Mouse (Mus musculus) CH12.LX (cell line): ENCODE measurements at regions not wholly inside any gene's neighbourhood (a gene's known extent, or its start where the extent isn't known, plus 50 kb on each side); places are given as distances from the start of the nearest gene placed in this dataset.

Experiments used
- DNase-seq: peaks from one replicate; pipeline ENCODE4 v3.0.0-alpha.2; 2013; ENCODE audit errors: extremely low read depth
- H3K27ac ChIP-seq: 2 replicates; pipeline ENCODE4 v1.5.1; 2012; ENCODE audit warnings: low read depth, mild to moderate bottlenecking, control low read depth, moderate library complexity; ENCODE audit not compliant: insufficient read depth
- H3K27me3 ChIP-seq: replicated peaks from 2 replicates; pipeline ENCODE3; 2012; ENCODE audit warnings: inconsistent platforms
- H3K36me3 ChIP-seq, 2 experiments: replicated peaks in 1 of 2; 2 replicates each; pipeline versions ENCODE3 to v1.6.1; 2012; ENCODE audit warnings: inconsistent platforms in 1 of 2, low read length in 1 of 2, mild to moderate bottlenecking in 1 of 2, mixed read lengths in 1 of 2, moderate library complexity in 1 of 2; ENCODE audit not compliant: control insufficient read depth in 1 of 2, insufficient read depth in 1 of 2
- H3K4me1 ChIP-seq, 2 experiments: 2 replicates each; pipeline ENCODE4 v1.6.1; 2012; ENCODE audit warnings: inconsistent platforms in 1 of 2, moderate library complexity in 1 of 2; ENCODE audit not compliant: insufficient read depth in 2 of 2, control insufficient read depth in 1 of 2
- H3K4me2 ChIP-seq: 2 replicates; pipeline ENCODE4 v1.6.1; 2012; ENCODE audit warnings: low read depth, mild to moderate bottlenecking, control low read depth; ENCODE audit not compliant: poor library complexity, insufficient read depth, severe bottlenecking
- H3K4me3 ChIP-seq, 3 experiments: fragments of 150-350 bp in 1 of 3; sonication (generic) in 1 of 3; replicated peaks in 1 of 3; 2 replicates each; pipeline versions ENCODE3 to v1.5.1; 2011 to 2012; ENCODE audit warnings: low read depth in 2 of 3, low read length in 2 of 3, mild to moderate bottlenecking in 2 of 3, moderate library complexity in 2 of 3, control low read depth in 1 of 3, improper control_type of control experiment in 1 of 3, inconsistent platforms in 1 of 3, mixed read lengths in 1 of 3; ENCODE audit not compliant: poor library complexity in 1 of 3
- H3K79me2 ChIP-seq: replicated peaks from 2 replicates; pipeline ENCODE4 v1.6.1; 2012; ENCODE audit warnings: mild to moderate bottlenecking, moderate library complexity; ENCODE audit not compliant: control insufficient read depth, poor library complexity, insufficient read depth, severe bottlenecking; ENCODE audit errors: extremely low read depth
- H3K9ac ChIP-seq: 2 replicates; pipeline ENCODE4 v1.6.1; 2012; ENCODE audit warnings: low read depth, mild to moderate bottlenecking, control low read depth, moderate library complexity; ENCODE audit not compliant: insufficient read depth
- H3K9me3 ChIP-seq: replicated peaks from 2 replicates; pipeline ENCODE3; 2012; ENCODE audit warnings: low read length, inconsistent platforms, mixed read lengths
- BHLHE40 ChIP-seq: IDR thresholded peaks from 2 replicates; pipeline ENCODE4 v1.6.1; 2011; ENCODE audit warnings: mild to moderate bottlenecking, low read depth, low read length, improper control_type of control experiment
- CHD1 ChIP-seq: IDR thresholded peaks from 2 replicates; pipeline ENCODE4 v1.6.1; 2012; ENCODE audit warnings: low read depth, low read length, improper control_type of control experiment, inconsistent platforms
- E2F4 ChIP-seq: IDR thresholded peaks from 2 replicates; pipeline ENCODE4 v1.6.1; 2011; ENCODE audit warnings: low read depth, low read length, improper control_type of control experiment; ENCODE audit not compliant: insufficient replicate concordance
- EP300 ChIP-seq: IDR thresholded peaks from 2 replicates; pipeline ENCODE4 v1.6.1; 2011; ENCODE audit warnings: low read length, improper control_type of control experiment
- GABPA ChIP-seq: IDR thresholded peaks from 2 replicates; pipeline ENCODE4 v1.6.1; 2012; ENCODE audit warnings: low read depth, low read length, improper control_type of control experiment, inconsistent platforms; ENCODE audit not compliant: insufficient replicate concordance
- HCFC1 ChIP-seq: IDR thresholded peaks from 2 replicates; pipeline ENCODE4 v1.6.1; 2012; ENCODE audit warnings: low read depth, mild to moderate bottlenecking, inconsistent platforms, low read length, improper control_type of control experiment
- JUN ChIP-seq: IDR thresholded peaks from 2 replicates; pipeline ENCODE4 v1.6.1; 2011; ENCODE audit warnings: low read depth, mild to moderate bottlenecking, low read length, improper control_type of control experiment, moderate library complexity; ENCODE audit not compliant: insufficient read depth
- MAFK ChIP-seq: IDR thresholded peaks from 2 replicates; pipeline ENCODE4 v1.6.1; 2011; ENCODE audit warnings: low read length, improper control_type of control experiment; ENCODE audit not compliant: insufficient replicate concordance
- MAX ChIP-seq: IDR thresholded peaks from 2 replicates; pipeline ENCODE4 v1.6.1; 2011; ENCODE audit warnings: low read length, improper control_type of control experiment
- MYC ChIP-seq: IDR thresholded peaks from 2 replicates; pipeline ENCODE4 v1.6.1; 2011; ENCODE audit warnings: low read depth, mild to moderate bottlenecking, improper control_type of control experiment, low read length
- PAX5 ChIP-seq: IDR thresholded peaks from 2 replicates; pipeline ENCODE4 v1.6.1; 2012; ENCODE audit warnings: low read length, inconsistent platforms, mixed read lengths
- POLR2AphosphoS2 ChIP-seq: IDR thresholded peaks from 2 replicates; pipeline ENCODE4 v1.6.1; 2011; ENCODE audit warnings: low read depth, low read length, improper control_type of control experiment
- RAD21 ChIP-seq: IDR thresholded peaks from 2 replicates; pipeline ENCODE4 v1.6.1; 2011; ENCODE audit warnings: low read depth, mild to moderate bottlenecking, low read length, improper control_type of control experiment, moderate library complexity
- RCOR1 ChIP-seq: conservative IDR thresholded peaks from 2 replicates; pipeline ENCODE4 v1.6.1; 2012; ENCODE audit warnings: low read depth, mild to moderate bottlenecking, inconsistent platforms, low read length, improper control_type of control experiment
- SMC3 ChIP-seq: IDR thresholded peaks from 2 replicates; pipeline ENCODE4 v1.6.1; 2011; ENCODE audit warnings: low read depth, low read length, improper control_type of control experiment
- TBP ChIP-seq: conservative IDR thresholded peaks from 2 replicates; pipeline ENCODE4 v1.6.1; 2011; ENCODE audit warnings: low read depth, low read length, improper control_type of control experiment
- TCF12 ChIP-seq: IDR thresholded peaks from 2 replicates; pipeline ENCODE4 v1.6.1; 2014; ENCODE audit warnings: low read depth, mild to moderate bottlenecking, inconsistent platforms, low read length, improper control_type of control experiment
- USF1 ChIP-seq: IDR thresholded peaks from 2 replicates; pipeline ENCODE4 v1.6.1; 2014; ENCODE audit warnings: low read depth, mild to moderate bottlenecking, inconsistent platforms, low read length, improper control_type of control experiment
- ZNF384 ChIP-seq: IDR thresholded peaks from 2 replicates; pipeline ENCODE4 v1.6.1; 2012; ENCODE audit warnings: low read depth, low read length, improper control_type of control experiment, inconsistent platforms
- dilution Hi-C: fragments of 300-500 bp; cut with MboI; formaldehyde crosslinking; loops from 2 replicates; pipeline ENCODE4 v1.14.3; 2020; ENCODE audit warnings: low sequenced_read_pairs; ENCODE audit not compliant: extremely low pct_unique_long_range_greater_than_20kb, extremely low pct_ligation_motif_present
- in situ Hi-C: fragments of 300-500 bp; cut with MboI; formaldehyde crosslinking; loops from 3 replicates; pipeline ENCODE4 v1.14.3; 2019; ENCODE audit warnings: low sequenced_read_pairs, low pct_ligation_motif_present, low pct_unique_long_range_greater_than_20kb, mixed read lengths

- TF ChIP-seq E2F4 (no peak), HCFC1 (no peak), MAX (no peak), EP300 (no peak), MAFK (no peak)
- Histone ChIP-seq H3K36me3 (no peaks in the 10 kb centered on the region), H3K9ac (no peak overlapping the region), H3K79me2 (no peaks in the 10 kb centered on the region), H3K4me1 (no peaks in the 10 kb centered on the region), H3K27ac (no peak overlapping the region), H3K4me2 (no peak overlapping the region), H3K27me3 (no peaks in the 10 kb centered on the region), H3K4me3 (no peak overlapping the region), H3K9me3 (peaks cover 82% of the 10 kb centered on the region)
- no peak for DNase-seq
- dilution Hi-C loops = no loop called here
- in situ Hi-C loops = no loop called here
Measured at GRCm38 (mm10) chr7:36155159-36155558, 352.4 kb upstream of the Zfp507 start.

DNA sequence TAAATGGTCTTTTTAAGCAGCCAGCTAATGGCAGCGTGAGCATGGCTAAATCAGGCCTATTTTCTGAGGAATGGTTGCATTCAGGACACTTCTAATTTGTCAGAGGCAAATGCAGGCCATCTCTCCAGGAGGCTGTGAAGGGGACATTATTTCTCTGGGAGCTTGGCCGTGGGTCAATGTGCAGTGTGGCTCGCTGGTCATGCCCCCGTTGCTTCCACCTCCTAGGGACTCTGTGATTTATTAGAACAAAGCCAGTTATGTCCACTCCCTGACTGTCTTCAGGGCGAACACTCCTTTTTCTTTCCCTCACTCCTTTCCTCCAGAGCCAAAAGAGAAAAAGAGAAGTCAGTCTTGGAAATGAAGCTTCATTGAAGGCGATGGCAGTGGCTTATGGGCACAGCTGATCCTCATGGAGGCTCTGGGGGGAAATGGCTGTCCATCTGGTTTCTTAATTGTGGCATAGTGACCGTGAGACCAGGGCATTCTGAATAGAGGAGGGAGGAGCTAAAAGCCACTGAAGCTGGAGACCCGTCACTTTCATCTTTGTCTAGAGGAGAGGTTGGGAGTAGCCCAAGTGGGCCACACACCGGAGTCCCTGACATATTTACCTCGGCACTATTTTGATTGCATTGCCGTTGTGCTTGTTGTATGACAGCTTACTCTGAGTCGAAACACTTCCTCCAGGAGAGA, 348.2 kb upstream of the Zfp507 start:
- Histone ChIP-seq H3K9ac (no peak overlapping the region), H3K27me3 (no peaks in the 10 kb centered on the region), H3K9me3 (peaks cover 66% of the 10 kb centered on the region), H3K27ac (no peak overlapping the region), H3K4me1 (no peaks in the 10 kb centered on the region), H3K4me3 (no peak overlapping the region), H3K36me3 (no peaks in the 10 kb centered on the region), H3K79me2 (no peaks in the 10 kb centered on the region), H3K4me2 (no peak overlapping the region)
- no peak for TF ChIP-seq HCFC1
- no peak for TF ChIP-seq PAX5
- TF ChIP-seq GABPA = no peak
- no peak for TF ChIP-seq JUN
- no peak for TF ChIP-seq SMC3
- no peak for TF ChIP-seq USF1
- no peak for TF ChIP-seq CHD1
- no peak for TF ChIP-seq BHLHE40
- no peak for TF ChIP-seq MAX
- no peak for TF ChIP-seq MYC
- in situ Hi-C loops = no loop called here
- dilution Hi-C loops = no loop called here
- DNase-seq = no peak

GRCm38 (mm10) chr7:36136571-36136970, 333.8 kb upstream of the Zfp507 start:
- H3K4me3 ChIP-seq = no peak overlapping the region
- H3K79me2 ChIP-seq = no peaks in the 10 kb centered on the region
- TF ChIP-seq RCOR1 = no peak
- no peak for TF ChIP-seq TCF12
- no peak for TF ChIP-seq TBP
- TF ChIP-seq POLR2AphosphoS2 = no peak
- TF ChIP-seq ZNF384 = no peak
- no peak for TF ChIP-seq RAD21
- TF ChIP-seq MAFK = no peak
- no peak for TF ChIP-seq EP300
- no peak for DNase-seq
- no peaks in the 10 kb centered on the region for H3K27me3 ChIP-seq
- H3K27ac ChIP-seq = no peak overlapping the region
- peaks cover 58% of the 10 kb centered on the region for H3K9me3 ChIP-seq
- no peaks in the 10 kb centered on the region for H3K4me1 ChIP-seq
- in situ Hi-C loops = no loop called here
- H3K4me2 ChIP-seq = no peak overlapping the region
- no peaks in the 10 kb centered on the region for H3K36me3 ChIP-seq
- H3K9ac ChIP-seq = no peak overlapping the region
- dilution Hi-C loops = no loop called here
